Mouse (Mus musculus): ENCODE data around the gene Cers6. TPM values are rescaled to one million over a fixed set of nuclear protein-coding genes. Genes with fewer than 3 reads are reported as not detected.

The Cers6 gene
- 21.5 and 21.8 TPM in 2 replicates for polyA plus RNA-seq (2015; fragmentation: Nextera tagmentation; extraction: Ambion mirVana)

GRCm38 (mm10) chr2:68860904-68861685, at the start of gene Cers6:
Cers6 (plus strand) TSS chr2:68861441.
- peak; percentile 50 for TF ChIP-seq CTCF (IDR thresholded peaks at IDR 0.05; ENCODE audit: low read depth)
- peak; percentile 95 for ATAC-seq
- Histone ChIP-seq H3K4me3 (ENCODE audit: low read depth, low read length) (peak within 1 kb of the TSS; percentile 87), H3K4me1 (replicated peaks; ENCODE audit: control insufficient read depth, insufficient read depth, low read length) (0 out of 2 replicates have a peak, but pooled peaks cover 4% of the 10 kb centered on the region), H3K27ac (ENCODE audit: low read depth, low read length) (peak within 1 kb of the TSS; percentile 61), H3K9me3 (ENCODE audit: control insufficient read depth) (no peaks in the 10 kb centered on the region), H3K27me3 (replicated peaks; ENCODE audit: control insufficient read depth, insufficient read depth, low read length) (no peaks in the 10 kb centered on the region), H3K4me2 (replicated peaks; ENCODE audit: low read depth) (peak within 1 kb of the TSS; percentile 87), H3K36me3 (ENCODE audit: control insufficient read depth, insufficient read depth) (no peaks in the 10 kb centered on the region), H3K9ac (ENCODE audit: low read depth, low read length) (peak within 1 kb of the TSS; percentile 78)
- WGBS: under 1% methylated on average over 53 of the region's 53 CpGs

- Histone ChIP-seq H3K4me3 (ENCODE audit: low read depth, low read length) (no peak overlapping the region), H3K9ac (ENCODE audit: low read depth, low read length) (no peak overlapping the region), H3K4me2 (replicated peaks; ENCODE audit: low read depth) (no peak overlapping the region), H3K36me3 (ENCODE audit: control insufficient read depth, insufficient read depth) (no peaks in the 10 kb centered on the region), H3K27me3 (replicated peaks; ENCODE audit: control insufficient read depth, insufficient read depth, low read length) (no peaks in the 10 kb centered on the region), H3K9me3 (ENCODE audit: control insufficient read depth) (no peaks in the 10 kb centered on the region), H3K4me1 (replicated peaks; ENCODE audit: control insufficient read depth, insufficient read depth, low read length) (no peaks in the 10 kb centered on the region), H3K27ac (ENCODE audit: low read depth, low read length) (no peak overlapping the region)
- no peak for TF ChIP-seq CTCF (IDR thresholded peaks at IDR 0.05; ENCODE audit: low read depth)
- WGBS: 57% methylated on average over 2 of the region's 2 CpGs
- ATAC-seq: no peak
These were observed 46.8 kb upstream of the Cers6 start for GRCm38 (mm10) chr2:68814409-68814808.

GRCm38 (mm10) chr2:68819040-68819439, 42.2 kb upstream of the Cers6 start:
- H3K36me3 ChIP-seq (ENCODE audit: control insufficient read depth, insufficient read depth): no peaks in the 10 kb centered on the region
- no peak for ATAC-seq
- H3K9ac ChIP-seq (ENCODE audit: low read depth, low read length): no peak overlapping the region
- H3K9me3 ChIP-seq (ENCODE audit: control insufficient read depth): no peaks in the 10 kb centered on the region
- H3K4me3 ChIP-seq (ENCODE audit: low read depth, low read length): no peak overlapping the region
- no peak overlapping the region for H3K4me2 ChIP-seq (replicated peaks; ENCODE audit: low read depth)
- WGBS: 89% methylated on average over 4 of the region's 4 CpGs
- TF ChIP-seq CTCF (IDR thresholded peaks at IDR 0.05; ENCODE audit: low read depth): no peak
- H3K27me3 ChIP-seq (replicated peaks; ENCODE audit: control insufficient read depth, insufficient read depth, low read length): no peaks in the 10 kb centered on the region
- H3K4me1 ChIP-seq (replicated peaks; ENCODE audit: control insufficient read depth, insufficient read depth, low read length): no peaks in the 10 kb centered on the region
- no peak overlapping the region for H3K27ac ChIP-seq (ENCODE audit: low read depth, low read length)

GRCm38 (mm10) chr2:68822152-68822887, 38.9 kb upstream of the Cers6 start:
- peak; percentile 42; the same call in 1 of the 2 replicates for TF ChIP-seq CTCF (IDR thresholded peaks at IDR 0.05; ENCODE audit: low read depth)
- Histone ChIP-seq H3K9me3 (ENCODE audit: control insufficient read depth) (no peaks in the 10 kb centered on the region), H3K4me3 (ENCODE audit: low read depth, low read length) (no peak overlapping the region), H3K4me1 (replicated peaks; ENCODE audit: control insufficient read depth, insufficient read depth, low read length) (no peaks in the 10 kb centered on the region), H3K27me3 (replicated peaks; ENCODE audit: control insufficient read depth, insufficient read depth, low read length) (no peaks in the 10 kb centered on the region), H3K4me2 (replicated peaks; ENCODE audit: low read depth) (no peak overlapping the region; the same call in 1 of the 2 replicates), H3K36me3 (ENCODE audit: control insufficient read depth, insufficient read depth) (no peaks in the 10 kb centered on the region), H3K9ac (ENCODE audit: low read depth, low read length) (no peak overlapping the region), H3K27ac (ENCODE audit: low read depth, low read length) (no peak overlapping the region)
- 51% methylated on average over 4 of the region's 4 CpGs for WGBS
- peak; percentile 66 for ATAC-seq

GRCm38 (mm10) chr2:68825326-68826020, 35.8 kb upstream of the Cers6 start:
- no peaks in the 10 kb centered on the region for H3K9me3 ChIP-seq (ENCODE audit: control insufficient read depth)
- no peak for TF ChIP-seq CTCF (IDR thresholded peaks at IDR 0.05; ENCODE audit: low read depth)
- no peak overlapping the region for H3K9ac ChIP-seq (ENCODE audit: low read depth, low read length)
- H3K36me3 ChIP-seq (ENCODE audit: control insufficient read depth, insufficient read depth): no peaks in the 10 kb centered on the region
- no peak overlapping the region for H3K27ac ChIP-seq (ENCODE audit: low read depth, low read length)
- no peak overlapping the region for H3K4me2 ChIP-seq (replicated peaks; ENCODE audit: low read depth)
- WGBS: 58% methylated on average over 7 of the region's 7 CpGs
- H3K4me3 ChIP-seq (ENCODE audit: low read depth, low read length): no peak overlapping the region
- H3K4me1 ChIP-seq (replicated peaks; ENCODE audit: control insufficient read depth, insufficient read depth, low read length): no peaks in the 10 kb centered on the region
- no peak for ATAC-seq
- H3K27me3 ChIP-seq (replicated peaks; ENCODE audit: control insufficient read depth, insufficient read depth, low read length): no peaks in the 10 kb centered on the region

GRCm38 (mm10) chr2:68843330-68843729, 17.9 kb upstream of the Cers6 start:
- Histone ChIP-seq H3K27ac (ENCODE audit: low read depth, low read length) (no peak overlapping the region), H3K27me3 (replicated peaks; ENCODE audit: control insufficient read depth, insufficient read depth, low read length) (no peaks in the 10 kb centered on the region), H3K36me3 (ENCODE audit: control insufficient read depth, insufficient read depth) (no peaks in the 10 kb centered on the region), H3K9ac (ENCODE audit: low read depth, low read length) (no peak overlapping the region), H3K4me3 (ENCODE audit: low read depth, low read length) (no peak overlapping the region), H3K4me2 (replicated peaks; ENCODE audit: low read depth) (no peak overlapping the region), H3K9me3 (ENCODE audit: control insufficient read depth) (no peaks in the 10 kb centered on the region), H3K4me1 (replicated peaks; ENCODE audit: control insufficient read depth, insufficient read depth, low read length) (0 out of 2 replicates have a peak, but pooled peaks cover 6% of the 10 kb centered on the region)
- TF ChIP-seq CTCF (IDR thresholded peaks at IDR 0.05; ENCODE audit: low read depth): no peak
- no peak for ATAC-seq
- WGBS: 70% methylated on average over 5 of the region's 5 CpGs
